Mouse (Mus musculus): ENCODE measurements around the gene Slc4a1ap. TPM values are rescaled to one million over a fixed set of nuclear protein-coding genes. Genes with fewer than 3 reads are reported as not detected.
A peak's percentile ranks its signal among the peaks of the same experiment; 100 is the strongest.

Gene Slc4a1ap
- 34.0 and 45.2 TPM in 2 replicates for polyA plus RNA-seq (2011; ENCODE audit: insufficient read depth, insufficient read length, low replicate concordance, missing spikeins)

DNA sequence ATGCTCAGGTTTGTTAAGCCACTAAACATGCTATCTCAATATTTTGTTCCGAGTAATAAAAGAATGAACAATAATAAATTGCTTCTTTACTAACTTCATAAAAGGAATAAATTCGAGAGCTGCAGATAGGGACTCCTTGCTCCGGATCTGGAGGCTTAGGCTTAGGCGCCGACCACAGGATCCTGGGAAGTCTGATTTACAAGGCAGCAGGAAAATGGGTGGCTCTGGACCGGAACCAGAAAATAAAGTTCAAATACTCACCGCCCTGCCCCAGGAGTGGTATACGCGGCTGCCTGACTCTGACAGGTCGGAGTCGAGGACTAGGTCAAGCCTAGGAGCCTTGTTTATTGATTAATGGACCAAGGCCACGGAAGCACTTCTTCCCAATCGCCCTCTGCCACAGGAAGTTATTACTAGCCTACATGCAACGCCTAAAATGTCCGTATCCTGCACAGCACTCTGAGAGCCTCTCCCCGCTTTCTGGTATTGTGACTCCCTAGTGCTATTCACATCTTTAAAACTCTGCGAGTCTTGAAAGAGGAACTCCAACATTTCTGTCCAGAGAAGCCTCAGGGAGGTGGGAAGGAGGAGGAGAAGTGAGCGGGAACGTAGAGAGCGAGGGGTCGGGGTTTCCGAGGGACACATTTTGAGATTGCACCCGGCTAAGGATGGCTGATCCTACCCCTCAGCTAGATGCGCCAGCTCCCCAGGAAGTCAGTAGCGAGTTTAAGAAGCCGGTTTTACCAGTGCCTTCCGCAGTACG is at the start of gene Slc4a1ap:
Gene Slc4a1ap, plus strand, starts transcription at position 642 of the 763 bp plus-strand sequence.
- WGBS, result under 1% methylated on average over 28 of the region's 28 CpGs
- peak within 1 kb of the TSS; percentile 35; the same call in 1 of the 2 replicates for H3K27ac ChIP-seq (ENCODE audit: control insufficient read depth, insufficient read depth, low read depth, low read length, poor library complexity)
- TF ChIP-seq CTCF (IDR thresholded peaks at IDR 0.05; ENCODE audit: control insufficient read depth, insufficient read depth, low read length) (no peak), POLR2A (IDR thresholded peaks at IDR 0.05; ENCODE audit: borderline replicate concordance, control insufficient read depth, low read depth, low read length) (0 out of 2 replicates have a peak, but pooled peaks have one; percentile 32)
- peaks cover 1% of the 10 kb centered on the region; the same call in 1 of the 2 replicates for H3K4me1 ChIP-seq (ENCODE audit: control insufficient read depth, insufficient read depth, low read length)
- H3K4me3 ChIP-seq (replicated peaks; ENCODE audit: control insufficient read depth, low read depth, low read length), result peak within 1 kb of the TSS; percentile 85

DNA sequence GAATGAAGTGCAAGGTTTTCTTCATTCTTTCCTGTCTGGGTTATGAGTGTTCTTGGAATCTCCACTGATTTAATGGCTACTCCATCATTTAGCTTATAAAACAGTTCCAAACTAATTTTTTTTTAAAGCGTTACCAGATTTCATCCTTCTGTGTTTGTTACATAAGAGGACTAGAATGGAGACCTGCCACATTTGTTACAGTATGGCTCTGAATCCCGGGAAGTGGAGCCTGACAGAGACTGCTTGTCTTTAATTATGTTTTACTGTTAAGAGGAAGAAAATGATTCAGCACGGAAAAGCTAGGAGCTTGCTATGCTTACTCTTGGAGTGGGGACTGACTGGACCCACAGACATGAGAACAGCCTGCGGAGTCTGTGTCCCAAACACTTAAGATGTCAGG is 46.3 kb upstream of the Slc4a1ap start:
- 89% methylated on average over 4 of the region's 4 CpGs for WGBS

DNA sequence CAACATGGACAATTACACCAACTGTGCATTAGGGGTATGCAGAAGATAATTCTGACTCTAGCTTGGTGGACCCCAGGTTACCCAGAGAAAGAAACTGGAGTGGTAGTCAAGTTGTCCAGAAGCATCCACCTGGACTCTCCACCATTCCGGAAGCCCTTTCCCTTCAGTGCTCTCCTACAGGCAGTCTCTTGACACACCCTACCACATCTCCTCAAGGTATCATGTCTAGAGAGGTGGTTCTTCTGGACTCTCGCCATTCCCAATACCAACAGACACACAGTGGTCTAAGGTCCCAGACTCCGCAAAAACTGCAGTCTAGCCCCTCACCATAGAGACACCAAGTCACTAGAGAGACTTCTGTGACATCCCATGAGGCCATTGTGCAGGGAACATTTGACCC is 41.4 kb upstream of the Slc4a1ap start, which contains the start of gene 4930548H24Rik:
Gene 4930548H24Rik, plus strand, starts transcription at position 301 of the 400 bp plus-strand sequence.
- WGBS, result 85% methylated on average over 3 of the region's 3 CpGs
- no peaks in the 10 kb centered on the region; the same call in 1 of the 2 replicates for H3K4me1 ChIP-seq (ENCODE audit: control insufficient read depth, insufficient read depth, low read length)
- no peak within 1 kb of the TSS for H3K4me3 ChIP-seq (replicated peaks; ENCODE audit: control insufficient read depth, low read depth, low read length)
- no peak within 1 kb of the TSS for H3K27ac ChIP-seq (ENCODE audit: control insufficient read depth, insufficient read depth, low read depth, low read length, poor library complexity)
- TF ChIP-seq POLR2A (IDR thresholded peaks at IDR 0.05; ENCODE audit: borderline replicate concordance, control insufficient read depth, low read depth, low read length) (no peak), CTCF (IDR thresholded peaks at IDR 0.05; ENCODE audit: control insufficient read depth, insufficient read depth, low read length) (no peak)

More for the DNA sequence above, 46.3 kb upstream of the Slc4a1ap start:
- no peak overlapping the region for H3K27ac ChIP-seq (ENCODE audit: control insufficient read depth, insufficient read depth, low read depth, low read length, poor library complexity)
- TF ChIP-seq POLR2A (IDR thresholded peaks at IDR 0.05; ENCODE audit: borderline replicate concordance, control insufficient read depth, low read depth, low read length), result no peak
- no peak for TF ChIP-seq CTCF (IDR thresholded peaks at IDR 0.05; ENCODE audit: control insufficient read depth, insufficient read depth, low read length)
- H3K4me3 ChIP-seq (replicated peaks; ENCODE audit: control insufficient read depth, low read depth, low read length), result no peak overlapping the region
- H3K4me1 ChIP-seq (ENCODE audit: control insufficient read depth, insufficient read depth, low read length), result no peaks in the 10 kb centered on the region

DNA sequence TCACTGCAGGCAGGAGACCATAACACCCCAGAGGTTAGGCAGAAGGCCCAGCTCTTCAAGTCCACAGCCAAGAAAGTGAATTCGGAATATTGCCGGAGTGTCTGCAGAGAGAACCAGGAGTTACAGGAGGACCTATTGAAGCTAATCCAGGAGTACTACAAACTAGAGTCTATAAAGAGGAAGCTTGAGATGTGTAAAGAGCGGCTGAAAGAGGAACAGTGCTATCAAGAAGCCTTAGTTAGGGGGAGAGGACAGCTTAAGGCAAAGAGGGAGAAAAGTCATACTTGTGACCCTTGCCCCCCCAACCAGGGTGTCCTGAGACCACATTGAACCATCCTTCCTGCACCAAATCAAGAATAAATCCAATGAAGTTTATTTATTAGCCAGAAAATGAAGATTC is 38.9 kb upstream of the Slc4a1ap start:
- 65% methylated on average over 3 of the region's 3 CpGs for WGBS
- Histone ChIP-seq H3K4me1 (ENCODE audit: control insufficient read depth, insufficient read depth, low read length) (no peaks in the 10 kb centered on the region; the same call in 1 of the 2 replicates), H3K27ac (ENCODE audit: control insufficient read depth, insufficient read depth, low read depth, low read length, poor library complexity) (no peak overlapping the region), H3K4me3 (replicated peaks; ENCODE audit: control insufficient read depth, low read depth, low read length) (no peak overlapping the region)
- no peak for TF ChIP-seq CTCF (IDR thresholded peaks at IDR 0.05; ENCODE audit: control insufficient read depth, insufficient read depth, low read length)
- no peak for TF ChIP-seq POLR2A (IDR thresholded peaks at IDR 0.05; ENCODE audit: borderline replicate concordance, control insufficient read depth, low read depth, low read length)

DNA sequence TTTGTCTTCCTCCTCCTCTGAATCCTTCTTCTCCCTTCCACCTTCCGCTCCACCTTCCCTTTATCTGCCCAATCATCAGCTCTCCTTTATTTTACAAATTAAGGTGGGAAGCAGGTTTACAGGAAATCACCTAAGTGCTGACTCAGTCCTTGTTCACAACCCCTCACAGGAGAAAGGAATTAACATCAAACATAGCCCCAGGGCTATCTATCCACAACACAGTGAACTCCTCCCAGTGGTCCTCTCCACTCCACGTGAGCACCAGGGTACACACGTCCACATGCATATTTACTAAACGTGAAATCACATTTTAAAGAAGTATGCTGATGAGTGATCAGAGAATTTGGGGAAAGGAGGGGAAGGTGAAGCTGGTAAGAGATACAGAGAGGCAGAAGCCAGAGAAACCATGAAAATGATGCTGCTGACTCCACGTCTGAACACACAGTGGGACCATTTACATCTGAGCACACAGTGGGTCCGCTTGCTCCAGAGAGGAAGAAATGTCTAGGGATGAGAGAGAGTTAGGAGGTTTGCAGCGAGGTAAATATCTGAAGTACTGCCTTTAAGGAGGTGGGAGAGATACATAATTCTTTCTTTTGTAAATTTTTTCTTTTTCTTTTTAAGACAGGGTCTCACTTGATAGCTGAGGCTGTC is 37.6 kb upstream of the Slc4a1ap start:
- no peak overlapping the region for H3K27ac ChIP-seq (ENCODE audit: control insufficient read depth, insufficient read depth, low read depth, low read length, poor library complexity)
- TF ChIP-seq POLR2A (IDR thresholded peaks at IDR 0.05; ENCODE audit: borderline replicate concordance, control insufficient read depth, low read depth, low read length) (no peak), CTCF (IDR thresholded peaks at IDR 0.05; ENCODE audit: control insufficient read depth, insufficient read depth, low read length) (no peak)
- H3K4me3 ChIP-seq (replicated peaks; ENCODE audit: control insufficient read depth, low read depth, low read length), result no peak overlapping the region
- no peaks in the 10 kb centered on the region; the same call in 1 of the 2 replicates for H3K4me1 ChIP-seq (ENCODE audit: control insufficient read depth, insufficient read depth, low read length)
- 69% methylated on average over 7 of the region's 7 CpGs for WGBS

DNA sequence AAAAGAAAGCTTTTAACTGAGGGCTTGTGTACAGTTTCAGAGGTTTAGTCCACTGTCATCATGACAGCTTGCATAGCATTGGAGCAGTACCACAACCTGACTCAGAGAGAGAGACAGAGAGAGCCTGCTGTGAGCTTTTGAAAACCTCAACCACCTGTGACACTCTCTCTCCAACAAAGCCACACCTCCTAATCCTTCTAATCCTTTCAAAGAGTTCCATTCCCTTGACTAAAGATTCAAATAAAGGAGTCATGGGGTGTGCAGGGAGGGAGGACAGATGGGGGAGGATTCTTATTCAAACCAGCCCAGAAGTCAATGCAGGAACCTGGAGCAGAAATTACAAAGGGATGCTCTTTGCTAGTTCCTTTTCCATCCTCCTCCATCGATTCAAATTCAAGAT is 34.8 kb upstream of the Slc4a1ap start:
- Histone ChIP-seq H3K4me3 (replicated peaks; ENCODE audit: control insufficient read depth, low read depth, low read length) (no peak overlapping the region), H3K27ac (ENCODE audit: control insufficient read depth, insufficient read depth, low read depth, low read length, poor library complexity) (no peak overlapping the region), H3K4me1 (ENCODE audit: control insufficient read depth, insufficient read depth, low read length) (peaks cover 1% of the 10 kb centered on the region)
- WGBS, result 64% methylated on average over 1 of the region's 1 CpGs
- TF ChIP-seq CTCF (IDR thresholded peaks at IDR 0.05; ENCODE audit: control insufficient read depth, insufficient read depth, low read length) (no peak), POLR2A (IDR thresholded peaks at IDR 0.05; ENCODE audit: borderline replicate concordance, control insufficient read depth, low read depth, low read length) (no peak)

DNA sequence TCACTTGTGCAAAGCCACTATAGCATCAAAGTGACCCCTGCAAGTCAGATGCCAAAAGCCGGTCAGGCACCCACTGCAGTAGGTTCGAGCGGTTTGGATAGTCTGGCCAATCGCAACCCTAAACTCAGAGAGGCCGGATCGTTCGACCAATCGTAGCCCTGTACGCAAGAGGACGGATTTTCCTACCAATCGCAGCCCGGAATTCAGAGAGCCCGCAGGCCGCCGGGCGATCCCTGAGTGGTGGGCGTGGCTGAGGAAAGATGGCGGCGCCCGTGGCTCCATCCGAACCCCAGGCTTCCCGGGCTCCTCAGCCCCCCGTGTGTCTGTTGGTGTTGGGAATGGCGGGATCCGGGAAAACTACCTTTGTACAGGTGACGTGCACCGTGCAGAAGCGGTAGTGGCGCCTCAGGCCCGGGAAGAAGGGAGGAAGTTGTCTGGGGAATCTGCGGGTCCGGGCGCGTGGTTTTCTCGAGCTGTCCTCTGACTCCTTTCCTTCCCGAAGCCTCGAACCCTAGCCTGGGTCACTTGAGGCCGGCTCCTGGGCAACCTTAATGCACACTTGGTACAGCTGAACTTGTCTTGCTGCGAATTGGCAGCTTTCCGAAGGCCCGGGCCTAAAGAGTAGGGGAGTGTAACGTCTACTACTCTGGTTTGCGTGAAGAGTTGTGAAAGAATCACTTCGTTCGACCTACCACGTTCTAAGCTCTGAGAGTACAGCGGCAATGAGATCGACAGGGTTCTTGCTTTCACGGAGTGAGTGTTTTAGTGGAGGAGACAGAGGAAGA is 32.1 kb upstream of the Slc4a1ap start, which contains the start of gene Gpn1:
Gene Gpn1, plus strand, starts transcription at position 229 of the 785 bp plus-strand sequence.
- H3K27ac ChIP-seq (ENCODE audit: control insufficient read depth, insufficient read depth, low read depth, low read length, poor library complexity), result no peak within 1 kb of the TSS
- under 1% methylated on average over 49 of the region's 49 CpGs for WGBS
- peak within 1 kb of the TSS; percentile 92 for H3K4me3 ChIP-seq (replicated peaks; ENCODE audit: control insufficient read depth, low read depth, low read length)
- no peak for TF ChIP-seq CTCF (IDR thresholded peaks at IDR 0.05; ENCODE audit: control insufficient read depth, insufficient read depth, low read length)
- peak; percentile 42; the same call in 1 of the 2 replicates for TF ChIP-seq POLR2A (IDR thresholded peaks at IDR 0.05; ENCODE audit: borderline replicate concordance, control insufficient read depth, low read depth, low read length)
- H3K4me1 ChIP-seq (ENCODE audit: control insufficient read depth, insufficient read depth, low read length), result peaks cover 1% of the 10 kb centered on the region
